Mouse (Mus musculus) spleen, adult 2 months (tissue): Measurements from ENCODE around the gene Tff2.

Experiments
- CTCF ChIP-seq: fragments of 200-500 bp; IDR thresholded peaks from 2 replicates; pipeline ENCODE4 v1.5.1; 2011; ENCODE audit warnings: mild to moderate bottlenecking, inconsistent platforms; ENCODE audit not compliant: insufficient read depth, insufficient read length, insufficient replicate concordance; ENCODE audit errors: extremely low read depth
- POLR2A ChIP-seq: fragments of 200-500 bp; IDR thresholded peaks from 2 replicates; pipeline ENCODE4 v1.6.1; 2011; ENCODE audit warnings: low read depth, low read length, inconsistent platforms

- no peak for TF ChIP-seq CTCF
- no peak for TF ChIP-seq POLR2A
Observed at GRCm38 (mm10) chr17:31103007-31103570, 41.0 kb downstream of the Tff2 start.
